Mouse (Mus musculus): ENCODE measurements around the gene Ttc23. TPM values are rescaled to one million over a fixed set of nuclear protein-coding genes. Genes with fewer than 3 reads are reported as not detected.

Gene Ttc23
- total and polyA plus RNA-seq, 3 experiments, result 0.42 to 4.8 TPM; not detected in 1

DNA sequence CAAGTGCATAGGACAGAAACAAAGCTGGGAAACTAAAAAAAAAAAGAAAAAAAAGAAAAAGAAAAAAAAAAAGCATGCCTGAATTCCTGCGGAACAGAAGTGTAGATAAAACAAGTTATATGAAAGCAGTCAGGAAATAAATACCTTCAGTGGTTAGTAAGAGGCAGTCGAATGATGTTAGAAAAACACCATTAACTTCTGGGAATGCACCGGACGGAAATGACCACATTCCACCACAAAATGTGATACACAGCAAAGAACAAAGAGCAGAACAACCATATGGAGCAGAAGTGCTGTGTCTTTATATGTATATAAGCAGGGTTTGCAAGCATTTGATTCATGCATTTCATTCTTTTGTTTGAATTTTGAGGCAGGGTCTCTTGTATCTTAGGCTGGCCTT, 30.3 kb upstream of the Ttc23 start:
- Histone ChIP-seq H3K4me1 (ENCODE audit: control insufficient read depth in 1 of 2, insufficient read depth in 2 of 2, low read length in 2 of 2) (no peaks in the 10 kb centered on the region), H3K9me3 (replicated peaks; ENCODE audit: insufficient read depth, low read length) (no peaks in the 10 kb centered on the region), H3K4me3 (ENCODE audit: control insufficient read depth in 1 of 2, insufficient read depth in 1 of 2, low read depth in 2 of 2, low read length in 2 of 2) (no peak overlapping the region), H3K27ac (ENCODE audit: control insufficient read depth, low read depth, low read length) (no peak overlapping the region), H3K79me2 (ENCODE audit: control insufficient read depth, insufficient read depth, low read length, poor library complexity) (no peaks in the 10 kb centered on the region), H3K36me3 (ENCODE audit: control insufficient read depth in 1 of 2, insufficient read depth in 2 of 2, low read length in 2 of 2) (no peaks in the 10 kb centered on the region), H3K9ac (ENCODE audit: control insufficient read depth, low read depth, low read length, poor library complexity, severe bottlenecking) (no peak overlapping the region), H3K27me3 (ENCODE audit: control insufficient read depth in 1 of 2, insufficient read depth in 2 of 2, low read length in 2 of 2) (no peaks in the 10 kb centered on the region)
- DNase-seq (ENCODE audit: low read depth, low spot score), result no peak
- no peak for TF ChIP-seq MXI1 (IDR thresholded peaks at IDR 0.05; ENCODE audit: low read depth, low read length)
- no peak for TF ChIP-seq HCFC1 (IDR thresholded peaks at IDR 0.05; ENCODE audit: low read depth, low read length)
- no peak for TF ChIP-seq TAL1 (IDR thresholded peaks at IDR 0.05; ENCODE audit: low read length)
- TF ChIP-seq USF1 (IDR thresholded peaks at IDR 0.05; ENCODE audit: low read depth, low read length), result no peak

- H3K9ac ChIP-seq (ENCODE audit: control insufficient read depth, low read depth, low read length, poor library complexity, severe bottlenecking), result no peak overlapping the region
- no peak overlapping the region for H3K4me3 ChIP-seq (ENCODE audit: control insufficient read depth in 1 of 2, insufficient read depth in 1 of 2, low read depth in 2 of 2, low read length in 2 of 2)
- H3K27ac ChIP-seq (ENCODE audit: control insufficient read depth, low read depth, low read length), result no peak overlapping the region
- H3K36me3 ChIP-seq (ENCODE audit: control insufficient read depth in 1 of 2, insufficient read depth in 2 of 2, low read length in 2 of 2), result no peaks in the 10 kb centered on the region
- H3K79me2 ChIP-seq (ENCODE audit: control insufficient read depth, insufficient read depth, low read length, poor library complexity), result no peaks in the 10 kb centered on the region
- TF ChIP-seq MXI1 (IDR thresholded peaks at IDR 0.05; ENCODE audit: low read depth, low read length), result no peak
- no peak for TF ChIP-seq TAL1 (IDR thresholded peaks at IDR 0.05; ENCODE audit: low read length)
- no peak for TF ChIP-seq POLR2A (IDR thresholded peaks at IDR 0.05; ENCODE audit: control insufficient read depth in 1 of 2, insufficient read depth in 1 of 2, low read depth in 1 of 2, low read length in 2 of 2, poor library complexity in 1 of 2)
- TF ChIP-seq USF2 (IDR thresholded peaks at IDR 0.05; ENCODE audit: borderline replicate concordance in 1 of 2, insufficient read depth in 1 of 2, low read depth in 1 of 2, low read length in 2 of 2), result no peak
- TF ChIP-seq ZNF384 (IDR thresholded peaks at IDR 0.05; ENCODE audit: low read depth, low read length), result no peak
- no peak for TF ChIP-seq MAZ (IDR thresholded peaks at IDR 0.05; ENCODE audit: low read depth, low read length)
- TF ChIP-seq GABPA (IDR thresholded peaks at IDR 0.05; ENCODE audit: low read depth, low read length), result no peak
- H3K4me1 ChIP-seq (ENCODE audit: control insufficient read depth in 1 of 2, insufficient read depth in 2 of 2, low read length in 2 of 2), result no peaks in the 10 kb centered on the region
- H3K27me3 ChIP-seq (ENCODE audit: control insufficient read depth in 1 of 2, insufficient read depth in 2 of 2, low read length in 2 of 2), result no peaks in the 10 kb centered on the region
- no peaks in the 10 kb centered on the region for H3K9me3 ChIP-seq (replicated peaks; ENCODE audit: insufficient read depth, low read length)
- no peak for DNase-seq (ENCODE audit: low read depth, low spot score)
Observed at GRCm38 (mm10) chr7:67617646-67618045, 29.6 kb upstream of the Ttc23 start.

GRCm38 (mm10) chr7:67618316-67618715, 28.9 kb upstream of the Ttc23 start:
- Histone ChIP-seq H3K27ac (ENCODE audit: control insufficient read depth, low read depth, low read length) (no peak overlapping the region), H3K9ac (ENCODE audit: control insufficient read depth, low read depth, low read length, poor library complexity, severe bottlenecking) (no peak overlapping the region), H3K36me3 (ENCODE audit: control insufficient read depth in 1 of 2, insufficient read depth in 2 of 2, low read length in 2 of 2) (no peaks in the 10 kb centered on the region), H3K27me3 (ENCODE audit: control insufficient read depth in 1 of 2, insufficient read depth in 2 of 2, low read length in 2 of 2) (no peaks in the 10 kb centered on the region), H3K4me3 (ENCODE audit: control insufficient read depth in 1 of 2, insufficient read depth in 1 of 2, low read depth in 2 of 2, low read length in 2 of 2) (no peak overlapping the region), H3K4me1 (ENCODE audit: control insufficient read depth in 1 of 2, insufficient read depth in 2 of 2, low read length in 2 of 2) (no peaks in the 10 kb centered on the region), H3K79me2 (ENCODE audit: control insufficient read depth, insufficient read depth, low read length, poor library complexity) (no peaks in the 10 kb centered on the region), H3K9me3 (replicated peaks; ENCODE audit: insufficient read depth, low read length) (no peaks in the 10 kb centered on the region)
- TF ChIP-seq NELFE (IDR thresholded peaks at IDR 0.05; ENCODE audit: low read depth, low read length), result no peak
- no peak for TF ChIP-seq RCOR1 (IDR thresholded peaks at IDR 0.05; ENCODE audit: low read depth, low read length)
- TF ChIP-seq SIN3A (IDR thresholded peaks at IDR 0.05; ENCODE audit: low read length), result no peak
- TF ChIP-seq MEF2A (IDR thresholded peaks at IDR 0.05; ENCODE audit: extremely low read depth, insufficient replicate concordance, low read depth, low read length, poor library complexity, severe bottlenecking), result no peak
- no peak for TF ChIP-seq TAL1 (IDR thresholded peaks at IDR 0.05; ENCODE audit: low read length)
- no peak for TF ChIP-seq POLR2AphosphoS2 (IDR thresholded peaks at IDR 0.05; ENCODE audit: low read length)
- no peak for TF ChIP-seq ZC3H11A (IDR thresholded peaks at IDR 0.05; ENCODE audit: low read depth, low read length)
- TF ChIP-seq EP300 (IDR thresholded peaks at IDR 0.05; ENCODE audit: low read depth in 1 of 2, low read length in 2 of 2), result no peak
- no peak for DNase-seq (ENCODE audit: low read depth, low spot score)
